Mouse (Mus musculus): ENCODE measurements around the gene Mfsd11. TPM values are rescaled to one million over a fixed set of nuclear protein-coding genes. Genes with fewer than 3 reads are reported as not detected.

Gene Mfsd11
- total and polyA plus RNA-seq, 2 experiments from 2014 or later: 38.2 to 52.4 TPM

DNA sequence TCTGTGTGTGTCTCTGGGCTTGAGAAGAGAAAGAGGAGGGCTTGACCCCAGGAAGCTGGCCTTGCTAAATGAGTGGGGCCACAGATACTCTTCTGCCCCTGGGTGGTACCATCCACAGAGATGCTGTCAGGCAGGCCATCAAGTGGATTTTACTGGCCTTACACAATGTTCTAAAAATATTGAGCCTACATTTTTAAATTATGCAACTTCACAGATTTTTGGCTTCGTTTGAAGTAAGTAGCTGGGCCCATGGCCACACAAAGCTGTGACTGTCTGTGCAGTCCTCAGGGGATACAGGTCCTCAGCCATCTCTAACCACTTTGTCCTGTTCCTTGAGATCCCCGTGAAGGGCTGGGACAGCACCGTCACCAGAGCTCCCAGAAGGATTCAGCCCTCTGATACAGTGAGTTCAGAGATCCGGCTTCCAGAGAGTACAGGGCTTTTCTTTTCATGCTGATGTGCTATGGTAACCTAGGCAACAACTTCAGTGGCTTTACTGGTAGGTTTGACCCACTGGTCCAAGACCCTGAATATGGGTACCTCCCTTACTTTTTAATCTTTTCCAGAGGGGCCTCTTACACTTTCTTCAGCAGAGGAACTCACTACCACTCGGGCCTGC is 62.1 kb downstream of the Mfsd11 start:
- 48% methylated on average over 5 of the region's 5 CpGs for WGBS
- H3K4me2 ChIP-seq (ENCODE audit: low read depth): no peak overlapping the region
- H3K36me3 ChIP-seq (ENCODE audit: insufficient read depth): no peaks in the 10 kb centered on the region
- no peaks in the 10 kb centered on the region for H3K27me3 ChIP-seq (ENCODE audit: insufficient read depth, low read length)
- DNase-seq (no peak), ATAC-seq (no peak)
- no peak for TF ChIP-seq CTCF (IDR thresholded peaks at IDR 0.05; ENCODE audit: low read depth)
- no peak overlapping the region for H3K27ac ChIP-seq (ENCODE audit: low read depth, low read length)
- H3K4me1 ChIP-seq (ENCODE audit: insufficient read depth): peaks cover 8% of the 10 kb centered on the region; the same call in 1 of the 2 replicates
- H3K9ac ChIP-seq: no peak overlapping the region
- H3K4me3 ChIP-seq (ENCODE audit: low read depth, low read length): no peak overlapping the region
- H3K9me3 ChIP-seq (ENCODE audit: low read length): no peaks in the 10 kb centered on the region

DNA sequence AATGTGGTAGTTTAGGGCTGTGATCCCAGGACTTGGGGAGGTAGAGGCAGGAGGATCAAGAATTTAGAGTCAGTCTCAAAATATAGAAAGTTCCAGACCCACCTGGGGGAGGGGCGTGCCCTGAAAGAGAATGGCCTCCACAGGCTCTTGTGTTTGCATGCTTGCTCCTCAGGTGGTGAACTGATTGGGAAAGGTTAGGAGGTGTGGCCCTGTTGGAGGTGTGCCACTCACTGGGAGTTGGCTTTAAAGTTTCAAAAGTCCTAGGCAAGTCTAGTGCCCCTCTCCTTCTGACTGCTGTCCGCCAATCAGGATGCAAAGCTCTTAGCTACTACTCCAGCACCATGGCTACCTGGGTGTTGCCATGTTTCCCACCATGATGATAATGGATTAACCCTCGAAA is 63.0 kb downstream of the Mfsd11 start:
- Histone ChIP-seq H3K4me2 (ENCODE audit: low read depth) (no peak overlapping the region), H3K36me3 (ENCODE audit: insufficient read depth) (no peaks in the 10 kb centered on the region), H3K27me3 (ENCODE audit: insufficient read depth, low read length) (no peaks in the 10 kb centered on the region), H3K9ac (no peak overlapping the region), H3K27ac (ENCODE audit: low read depth, low read length) (no peak overlapping the region), H3K4me3 (ENCODE audit: low read depth, low read length) (no peak overlapping the region), H3K4me1 (ENCODE audit: insufficient read depth) (peaks cover 8% of the 10 kb centered on the region; the same call in 1 of the 2 replicates), H3K9me3 (ENCODE audit: low read length) (no peaks in the 10 kb centered on the region)
- 91% methylated on average over 3 of the region's 3 CpGs for WGBS
- TF ChIP-seq CTCF (IDR thresholded peaks at IDR 0.05; ENCODE audit: low read depth): no peak
- no peak for DNase-seq
- no peak for ATAC-seq

DNA sequence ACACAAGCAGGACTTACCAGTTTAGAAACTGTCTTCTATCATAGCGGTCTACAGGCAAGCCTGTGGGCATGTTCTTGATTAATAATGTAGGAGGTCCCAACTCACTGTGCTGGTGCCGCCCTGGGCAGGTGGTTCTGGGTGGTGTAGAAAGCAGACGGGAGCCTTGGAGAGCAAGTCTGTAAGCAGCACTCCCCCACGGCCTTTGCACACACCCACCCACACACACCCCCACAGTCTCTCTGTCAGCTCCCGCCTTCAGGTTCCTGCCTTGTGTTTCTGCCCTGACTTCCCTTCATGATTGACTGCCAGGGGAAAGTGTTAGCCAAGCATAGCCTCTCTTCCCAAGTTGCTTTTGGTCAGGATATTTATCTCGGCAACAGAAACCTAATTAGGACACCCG is 65.1 kb downstream of the Mfsd11 start:
- no peak for TF ChIP-seq CTCF (IDR thresholded peaks at IDR 0.05; ENCODE audit: low read depth)
- H3K9me3 ChIP-seq (ENCODE audit: low read length): no peaks in the 10 kb centered on the region
- no peak for ATAC-seq
- no peak overlapping the region for H3K4me2 ChIP-seq (ENCODE audit: low read depth)
- peaks cover 23% of the 10 kb centered on the region for H3K4me1 ChIP-seq (ENCODE audit: insufficient read depth)
- no peak for DNase-seq
- 49% methylated on average over 7 of the region's 7 CpGs for WGBS
- no peak overlapping the region for H3K4me3 ChIP-seq (ENCODE audit: low read depth, low read length)
- H3K27me3 ChIP-seq (ENCODE audit: insufficient read depth, low read length): no peaks in the 10 kb centered on the region
- H3K36me3 ChIP-seq (ENCODE audit: insufficient read depth): no peaks in the 10 kb centered on the region
- H3K27ac ChIP-seq (ENCODE audit: low read depth, low read length): no peak overlapping the region
- H3K9ac ChIP-seq: no peak overlapping the region

DNA sequence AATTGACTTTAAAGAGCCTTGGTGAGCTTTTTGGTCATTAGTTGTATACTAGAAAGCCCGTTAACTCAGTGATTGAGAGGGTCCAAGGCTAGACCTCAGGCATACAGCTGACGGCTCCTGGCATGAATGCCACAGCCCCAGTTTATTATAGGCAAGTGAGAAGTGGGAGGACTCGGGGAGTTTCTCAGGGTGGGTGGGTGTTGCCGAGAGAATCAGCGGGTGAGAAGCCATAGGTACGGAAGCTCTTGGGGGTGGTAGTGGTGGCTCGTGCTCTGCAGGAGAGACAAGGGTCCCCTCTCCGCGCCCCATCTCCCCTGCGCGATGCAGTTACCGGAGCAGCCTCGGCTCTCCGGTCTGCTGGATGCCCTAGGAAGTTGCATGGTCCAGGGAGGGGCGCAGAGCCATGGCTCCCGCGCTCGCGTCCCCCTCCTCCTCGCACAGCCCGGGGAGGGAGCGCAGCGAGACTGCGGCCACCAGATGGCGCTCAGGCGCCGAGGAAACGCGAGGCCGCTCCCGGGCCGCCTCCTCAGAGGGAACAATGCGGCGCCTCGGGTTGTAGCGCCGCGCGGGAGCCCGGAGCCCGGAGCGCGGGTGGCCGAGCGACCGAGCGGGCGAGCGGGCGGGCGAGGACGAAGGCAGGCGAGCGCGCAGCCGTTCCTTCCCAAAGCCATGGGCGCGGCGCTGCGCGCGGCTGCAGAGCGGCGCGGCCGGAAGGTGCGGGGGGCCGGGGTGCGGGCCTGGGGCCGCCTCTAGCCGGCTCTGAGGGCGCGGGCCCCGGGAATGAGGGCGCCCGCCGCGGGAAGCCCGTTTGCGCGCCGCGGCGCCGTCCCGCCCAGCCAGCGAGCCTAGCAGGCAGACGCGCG is 66.3 kb downstream of the Mfsd11 start, which contains the start of gene Mgat5b:
Gene Mgat5b (plus strand): TSS at position 541 of the 863 bp plus-strand sequence.
- ATAC-seq (peak; percentile 95), DNase-seq (peak; percentile 96)
- H3K9me3 ChIP-seq (ENCODE audit: low read length): no peaks in the 10 kb centered on the region
- no peaks in the 10 kb centered on the region for H3K27me3 ChIP-seq (ENCODE audit: insufficient read depth, low read length)
- WGBS: 3% methylated on average over 81 of the region's 90 CpGs
- H3K4me2 ChIP-seq (ENCODE audit: low read depth): peak within 1 kb of the TSS; percentile 87
- peak within 1 kb of the TSS; percentile 90 for H3K27ac ChIP-seq (ENCODE audit: low read depth, low read length)
- peak; percentile 97 for TF ChIP-seq CTCF (IDR thresholded peaks at IDR 0.05; ENCODE audit: low read depth)
- H3K9ac ChIP-seq: peak within 1 kb of the TSS; percentile 99
- peaks cover 2% of the 10 kb centered on the region; the same call in 1 of the 2 replicates for H3K36me3 ChIP-seq (ENCODE audit: insufficient read depth)
- peak within 1 kb of the TSS; percentile 88 for H3K4me3 ChIP-seq (ENCODE audit: low read depth, low read length)
- H3K4me1 ChIP-seq (ENCODE audit: insufficient read depth): peaks cover 24% of the 10 kb centered on the region

DNA sequence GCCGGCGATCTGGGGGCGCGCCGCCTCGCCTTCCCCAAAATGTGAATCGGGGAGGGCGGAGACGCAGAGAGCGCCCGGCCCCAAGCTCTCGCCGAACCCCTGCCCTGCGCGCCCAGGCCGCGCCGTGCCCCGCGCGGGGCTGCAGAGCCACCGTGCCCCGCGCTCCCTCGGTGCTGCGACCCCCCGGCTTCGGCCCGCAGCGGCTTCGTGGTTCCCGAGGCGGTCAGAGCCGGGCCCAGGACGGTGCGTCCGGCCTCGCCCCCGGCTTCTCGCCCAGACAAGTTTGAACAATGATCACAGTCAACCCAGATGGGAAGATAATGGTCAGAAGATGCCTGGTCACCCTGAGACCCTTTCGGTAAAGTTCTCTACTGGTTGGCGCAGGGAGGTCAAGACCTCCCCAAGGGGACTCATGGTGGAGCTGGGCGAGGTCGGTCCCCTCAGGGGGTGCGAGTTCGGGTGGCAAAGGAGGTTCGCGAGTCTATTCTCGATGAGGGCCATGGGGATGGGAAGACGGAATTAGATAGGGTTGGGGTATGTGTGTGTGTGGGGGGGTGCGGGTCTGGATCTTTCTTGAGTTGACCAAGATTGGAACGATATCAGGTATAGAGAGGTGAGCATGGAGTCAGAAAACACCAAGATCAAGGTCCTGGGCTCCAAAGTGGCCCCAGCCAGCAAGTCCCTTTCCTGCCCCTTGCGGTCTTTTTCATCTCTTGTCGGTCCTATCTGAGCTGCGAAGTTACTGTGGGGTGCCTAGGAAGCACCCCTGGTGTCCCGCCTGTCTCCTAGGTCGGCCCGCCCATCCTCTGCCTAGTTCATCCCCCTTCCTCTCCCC is 67.2 kb downstream of the Mfsd11 start:
- Histone ChIP-seq H3K27ac (ENCODE audit: low read depth, low read length) (peak overlapping the region; percentile 90), H3K4me3 (ENCODE audit: low read depth, low read length) (peak overlapping the region; percentile 88), H3K27me3 (ENCODE audit: insufficient read depth, low read length) (no peaks in the 10 kb centered on the region), H3K36me3 (ENCODE audit: insufficient read depth) (peaks cover 8% of the 10 kb centered on the region), H3K4me2 (ENCODE audit: low read depth) (peak overlapping the region; percentile 87), H3K9me3 (ENCODE audit: low read length) (no peaks in the 10 kb centered on the region), H3K9ac (peak overlapping the region; percentile 99), H3K4me1 (ENCODE audit: insufficient read depth) (peaks cover 22% of the 10 kb centered on the region)
- DNase-seq: peak; percentile 39
- 6% methylated on average over 51 of the region's 58 CpGs for WGBS
- peak; percentile 49 for ATAC-seq
- no peak for TF ChIP-seq CTCF (IDR thresholded peaks at IDR 0.05; ENCODE audit: low read depth)

DNA sequence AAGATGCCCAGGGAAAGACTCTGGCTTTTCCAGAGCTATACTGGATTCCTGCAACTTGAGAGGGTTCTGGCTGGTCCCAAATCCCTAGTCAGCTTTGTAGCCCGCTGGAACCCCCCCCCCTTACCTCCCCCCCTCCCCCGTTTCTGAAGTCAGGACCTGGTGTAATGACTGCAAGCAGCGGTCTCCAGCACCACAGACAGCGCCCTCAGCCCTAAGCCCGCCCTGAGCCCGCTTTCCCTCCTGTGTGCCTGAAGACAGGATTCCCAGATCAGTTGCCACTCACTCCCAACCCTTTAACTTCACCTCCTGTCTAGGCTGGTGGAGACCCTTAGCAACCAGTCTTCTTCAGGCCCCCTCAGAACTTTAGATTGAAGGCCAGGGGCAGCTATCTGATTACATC is 68.5 kb downstream of the Mfsd11 start:
- H3K9ac ChIP-seq: peak overlapping the region; percentile 99; the same call in 1 of the 2 replicates
- no peak for TF ChIP-seq CTCF (IDR thresholded peaks at IDR 0.05; ENCODE audit: low read depth)
- no peak overlapping the region for H3K27ac ChIP-seq (ENCODE audit: low read depth, low read length)
- DNase-seq: no peak
- no peaks in the 10 kb centered on the region for H3K9me3 ChIP-seq (ENCODE audit: low read length)
- no peak for ATAC-seq
- H3K27me3 ChIP-seq (ENCODE audit: insufficient read depth, low read length): no peaks in the 10 kb centered on the region
- 25% methylated on average over 6 of the region's 6 CpGs for WGBS
- peaks cover 21% of the 10 kb centered on the region for H3K36me3 ChIP-seq (ENCODE audit: insufficient read depth)
- peak overlapping the region; percentile 87 for H3K4me2 ChIP-seq (ENCODE audit: low read depth)
- H3K4me1 ChIP-seq (ENCODE audit: insufficient read depth): peaks cover 22% of the 10 kb centered on the region
- peak overlapping the region; percentile 88 for H3K4me3 ChIP-seq (ENCODE audit: low read depth, low read length)

Data from forebrain, postnatal 0 days (tissue).